ENCODE assay signal across 8 mouse cellular contexts in genomic region chr4:103114184-103115111, GRCm38 (mm10). TPM values are rescaled to one million over a fixed set of nuclear protein-coding genes. Genes with fewer than 3 reads are reported as not detected.
A peak's percentile ranks its signal among the peaks of the same experiment; 100 is the strongest.
DNase-seq lines count a peak whose midpoint lies in the region; ATAC-seq and TF ChIP-seq lines count a peak whose summit lies in the region.

Mier1 (plus strand) TSS chr4:103114390.
Wdr78 (minus strand) TSS chr4:103114555.

- peak within 1 kb of the TSS; percentile 93 for H3K9ac ChIP-seq in ES-E14 (ENCODE audit: insufficient read depth, low read depth, low read length, poor library complexity, severe bottlenecking)
- peak within 1 kb of the TSS; percentile 97 for H3K9ac ChIP-seq in forebrain, embryonic 16.5 days (replicated peaks; ENCODE audit: low read depth, low read length)
- peak within 1 kb of the TSS; percentile 66 for H3K9ac ChIP-seq in lung, embryonic 14.5 days

- peaks cover 2 to 5% of the 10 kb centered on the region in 2 experiments; a peak in 2 of 4 replicates for H3K4me1 ChIP-seq in ES-E14 (ENCODE audit: control insufficient read depth in 2 of 2, insufficient read depth in 2 of 2, low read length in 2 of 2, poor library complexity in 1 of 2)
- peaks cover 28% of the 10 kb centered on the region for H3K4me1 ChIP-seq in forebrain, embryonic 16.5 days (replicated peaks; ENCODE audit: control insufficient read depth, insufficient read depth, low read length)
- H3K4me1 ChIP-seq in lung, embryonic 14.5 days (ENCODE audit: insufficient read depth), result no peaks in the 10 kb centered on the region
- H3K4me1 ChIP-seq in olfactory bulb, adult 2 months (ENCODE audit: control insufficient read depth, insufficient read depth, low read length), result peaks cover 5% of the 10 kb centered on the region
- H3K4me1 ChIP-seq in thymus, adult 2 months (replicated peaks; ENCODE audit: control insufficient read depth, insufficient read depth, low read length), result peaks cover 12% of the 10 kb centered on the region

- peak; percentile 92 for DNase-seq in ES-E14 (ENCODE audit: low read depth, low spot score)
- peak; percentile 98 for DNase-seq in cerebellum, adult 11-12 months
- peak; percentile 91 to 99 for DNase-seq in heart, postnatal 36 days
- DNase-seq in layer of hippocampus, adult 2 months (ENCODE audit: low spot score in 2 of 2), result peak; percentile 90 to 96
- DNase-seq in lung, embryonic 14.5 days, result peak; percentile 97
- DNase-seq in thymus, adult 2 months, result peak; percentile 96

- H3K9me3 ChIP-seq in ES-E14 (ENCODE audit: control insufficient read depth, insufficient read depth, low read depth, low read length), result no peaks in the 10 kb centered on the region
- H3K9me3 ChIP-seq in forebrain, embryonic 16.5 days (ENCODE audit: control insufficient read depth, low read length), result no peaks in the 10 kb centered on the region
- no peaks in the 10 kb centered on the region for H3K9me3 ChIP-seq in lung, embryonic 14.5 days (ENCODE audit: low read depth, low read length)

- H3K36me3 ChIP-seq in ES-E14 (ENCODE audit: control insufficient read depth, insufficient read depth, low read length, poor library complexity, severe bottlenecking), result no peaks in the 10 kb centered on the region
- no peaks in the 10 kb centered on the region for H3K36me3 ChIP-seq in forebrain, embryonic 16.5 days (ENCODE audit: control insufficient read depth, insufficient read depth)
- H3K36me3 ChIP-seq in lung, embryonic 14.5 days (ENCODE audit: insufficient read depth), result peaks cover 12% of the 10 kb centered on the region
- H3K36me3 ChIP-seq in thymus, adult 2 months (ENCODE audit: control insufficient read depth, insufficient read depth, low read length), result peaks cover 5% of the 10 kb centered on the region; the same call in 1 of the 2 replicates

- TF ChIP-seq CTCF in layer of hippocampus, adult 2 months (conservative IDR thresholded peaks at IDR 0.05), result no peak
- TF ChIP-seq CTCF in lung, embryonic 14.5 days (IDR thresholded peaks at IDR 0.05; ENCODE audit: low read depth), result 0 out of 2 replicates have a peak, but pooled peaks have one; percentile 9
- TF ChIP-seq CTCF in olfactory bulb, adult 2 months (IDR thresholded peaks at IDR 0.05; ENCODE audit: insufficient read depth, low read depth, low read length), result no peak
- TF ChIP-seq CTCF in thymus, adult 2 months (IDR thresholded peaks at IDR 0.05; ENCODE audit: borderline replicate concordance, control insufficient read depth, extremely low read depth, insufficient read depth, low read length, poor library complexity), result peak; percentile 23; the same call in 1 of the 2 replicates

- peak; percentile 99 for ATAC-seq in forebrain, embryonic 16.5 days
- ATAC-seq in lung, embryonic 14.5 days (ENCODE audit: insufficient read depth), result peak; percentile 99

- no peaks in the 10 kb centered on the region for H3K27me3 ChIP-seq in forebrain, embryonic 16.5 days (replicated peaks; ENCODE audit: control insufficient read depth, insufficient read depth, low read length)
- H3K27me3 ChIP-seq in lung, embryonic 14.5 days (ENCODE audit: insufficient read depth, low read length), result no peaks in the 10 kb centered on the region
- H3K27me3 ChIP-seq in thymus, adult 2 months (ENCODE audit: control insufficient read depth, insufficient read depth, low read length), result no peaks in the 10 kb centered on the region

- peak within 1 kb of the TSS; percentile 75 for H3K4me2 ChIP-seq in forebrain, embryonic 16.5 days (ENCODE audit: low read length)
- peak within 1 kb of the TSS; percentile 76 for H3K4me2 ChIP-seq in lung, embryonic 14.5 days

- in situ Hi-C loops in ES-E14 (cut with MboI; ENCODE audit: low sequenced_read_pairs in 2 of 2, unreplicated experiment in 2 of 2), result no loop called here

- peak within 1 kb of the TSS; percentile 98 for H3K27ac ChIP-seq in ES-E14 (ENCODE audit: insufficient read depth, low read depth, low read length, poor library complexity, severe bottlenecking)
- H3K27ac ChIP-seq in forebrain, embryonic 16.5 days (ENCODE audit: low read length), result peak within 1 kb of the TSS; percentile 100
- H3K27ac ChIP-seq in layer of hippocampus, adult 2 months, result peak within 1 kb of the TSS; percentile 99
- peak within 1 kb of the TSS; percentile 99 for H3K27ac ChIP-seq in lung, embryonic 14.5 days (ENCODE audit: low read depth)
- peak within 1 kb of the TSS; percentile 99 for H3K27ac ChIP-seq in olfactory bulb, adult 2 months (ENCODE audit: insufficient read depth, low read depth, low read length)
- H3K27ac ChIP-seq in thymus, adult 2 months (ENCODE audit: control insufficient read depth, insufficient read depth, low read length), result peak within 1 kb of the TSS; percentile 93

- under 1% methylated on average over 79 of the region's 90 CpGs for WGBS in forebrain, embryonic 16.5 days
- under 1% methylated on average over 90 of the region's 90 CpGs for WGBS in lung, embryonic 14.5 days
- WGBS in olfactory bulb, adult 2 months, result under 1% methylated on average over 88 of the region's 90 CpGs
- under 1% methylated on average over 90 of the region's 90 CpGs for WGBS in thymus, adult 2 months

- peak within 1 kb of the TSS; percentile 89 to 91 for H3K4me3 ChIP-seq in ES-E14 (ENCODE audit: insufficient read depth in 1 of 2, low read depth in 1 of 2, low read length in 2 of 2, poor library complexity in 1 of 2, severe bottlenecking in 1 of 2)
- H3K4me3 ChIP-seq in forebrain, embryonic 16.5 days (replicated peaks; ENCODE audit: low read length), result peak within 1 kb of the TSS; percentile 92
- peak within 1 kb of the TSS; percentile 77 for H3K4me3 ChIP-seq in layer of hippocampus, adult 2 months
- H3K4me3 ChIP-seq in lung, embryonic 14.5 days (ENCODE audit: low read depth, low read length), result peak within 1 kb of the TSS; percentile 80
- H3K4me3 ChIP-seq in olfactory bulb, adult 2 months (ENCODE audit: insufficient read depth, low read depth, low read length), result peak within 1 kb of the TSS; percentile 86
- peak within 1 kb of the TSS; percentile 98 for H3K4me3 ChIP-seq in thymus, adult 2 months (ENCODE audit: control insufficient read depth, insufficient read depth, low read length)

- intact Hi-C loops in heart, postnatal 36 days (cut with DNase I), result loop anchor here (5.0 kb wide), 3 partner anchors 33 to 198 kb away; partner anchors contain the start of gene Oma1

- peak; percentile 39 for TF ChIP-seq POLR2A in olfactory bulb, adult 2 months (IDR thresholded peaks at IDR 0.05; ENCODE audit: insufficient read depth, low read depth, low read length)
- TF ChIP-seq POLR2A in thymus, adult 2 months (IDR thresholded peaks at IDR 0.05; ENCODE audit: control insufficient read depth, extremely low read depth, insufficient read depth, low read length, poor library complexity), result peak; percentile 78

TF ChIP-seq in ES-E14, 5 proteins besides CTCF, POLR2A, EP300 and RAD21:
- TF ChIP-seq MAFK (IDR thresholded peaks at IDR 0.05; ENCODE audit: insufficient read depth, low read depth, low read length), result peak; percentile 37; the same call in 1 of the 2 replicates
- TF ChIP-seq HCFC1 (IDR thresholded peaks at IDR 0.05; ENCODE audit: borderline replicate concordance, insufficient read depth, low read length), result peak; percentile 31; the same call in 1 of the 2 replicates
- TF ChIP-seq ZC3H11A (IDR thresholded peaks at IDR 0.05; ENCODE audit: borderline replicate concordance, low read depth, low read length), result no peak
- no peak for TF ChIP-seq ZNF384 (IDR thresholded peaks at IDR 0.05; ENCODE audit: low read depth, low read length)
- no peak for TF ChIP-seq CHD2 (IDR thresholded peaks at IDR 0.05; ENCODE audit: low read depth, low read length)

RNA-seq across cellular contexts. Expression of gene Mier1, which starts in this region (rescaled TPM):
- 37.9 and 52.6 TPM in 2 replicates for total RNA-seq in ES-E14 (2012; rRNA removed)
- polyA plus RNA-seq in forebrain, embryonic 16.5 days (2015; fragmentation: Nextera tagmentation; extraction: Ambion mirVana), result 34.0 and 38.7 TPM in 2 replicates
- 10 to 100 TPM; 32.5 to 34.6 TPM for total RNA-seq in heart, postnatal 36 days (2021)
- total RNA-seq in layer of hippocampus, adult 2 months (2021), result 10 to 100 TPM; 51.5 to 55.3 TPM
- polyA plus RNA-seq in lung, embryonic 14.5 days (2014; fragmentation: Nextera tagmentation; extraction: Ambion mirVana), result 36.8 and 37.9 TPM in 2 replicates
- polyA plus RNA-seq in olfactory bulb, adult 2 months (2012; ENCODE audit: insufficient read depth, insufficient read length, low replicate concordance, missing spikeins), result not detected in 2 replicates
- 63.8 and 65.4 TPM in 2 replicates for polyA plus RNA-seq in thymus, adult 2 months (2012; rRNA removed)

RNA-seq across cellular contexts. Expression of gene Wdr78, which starts in this region (rescaled TPM):
- total RNA-seq in ES-E14 (2012; rRNA removed), result 0.74 and 0.76 TPM in 2 replicates
- polyA plus RNA-seq in forebrain, embryonic 16.5 days (2015; fragmentation: Nextera tagmentation; extraction: Ambion mirVana), result 3.8 and 4.6 TPM in 2 replicates
- 1 to 10 TPM; 1.1 to 1.5 TPM for total RNA-seq in heart, postnatal 36 days (2021)
- 10 to 100 TPM; 13.9 to 15.8 TPM for total RNA-seq in layer of hippocampus, adult 2 months (2021)
- polyA plus RNA-seq in lung, embryonic 14.5 days (2014; fragmentation: Nextera tagmentation; extraction: Ambion mirVana), result 3.6 and 4.0 TPM in 2 replicates
- not detected in 2 replicates for polyA plus RNA-seq in olfactory bulb, adult 2 months (2012; ENCODE audit: insufficient read depth, insufficient read length, low replicate concordance, missing spikeins)
- 50.2 and 54.6 TPM in 2 replicates for polyA plus RNA-seq in thymus, adult 2 months (2012; rRNA removed)

Comparison
In these comparisons a context has a peak if more than half of its experiments do, and no peak if none do; other contexts are left out.
1. Peak in every context shown above with its lines: DNase-seq, ATAC-seq, H3K4me3 ChIP-seq and H3K27ac ChIP-seq.
2. CTCF ChIP-seq: peak in lung, embryonic 14.5 days (single experiment) and thymus, adult 2 months (single experiment); none in layer of hippocampus, adult 2 months (single experiment) and olfactory bulb, adult 2 months (single experiment).